19 mouse cellular contexts compared by ENCODE assay signal in genomic region chr3:55087360-55087759, GRCm38 (mm10). TPM values are rescaled to one million over a fixed set of nuclear protein-coding genes. Genes with fewer than 3 reads are reported as not detected.
DNase-seq lines count a peak whose midpoint lies in the region; ATAC-seq and TF ChIP-seq lines count a peak whose summit lies in the region.
"Had no signal": no experiment of that assay in that cellular context is flagged by ENCODE, and none has a peak within 500 bp of the region (broad histone marks: within the 10 kb centered on the region; RNA-seq: fewer than 3 reads in every experiment).

No protein-coding gene starts in this region.

- H3K27ac ChIP-seq in heart, postnatal 0 days (ENCODE audit: low read depth) = no peak overlapping the region
- H3K27ac ChIP-seq in midbrain, embryonic 14.5 days (replicated peaks; ENCODE audit: low read depth, low read length) = no peak overlapping the region
- no peak overlapping the region for H3K27ac ChIP-seq in midbrain, embryonic 15.5 days
- H3K27ac ChIP-seq in intestine, embryonic 15.5 days = no peak overlapping the region
- H3K27ac ChIP-seq: forebrain, embryonic 10.5 days; hindbrain, embryonic 15.5 days; midbrain, embryonic 13.5 days; neural tube, embryonic 15.5 days had no signal

- ATAC-seq in heart, postnatal 0 days (ENCODE audit: insufficient read depth, low read depth) = no peak
- ATAC-seq in midbrain, embryonic 14.5 days (ENCODE audit: low FRiP score, low TSS enrichment) = no peak
- ATAC-seq in midbrain, embryonic 15.5 days (replicated peaks) = no peak
- ATAC-seq in intestine, embryonic 15.5 days = no peak
- ATAC-seq: midbrain, embryonic 13.5 days had no signal

- H3K36me3 ChIP-seq in heart, postnatal 0 days (replicated peaks; ENCODE audit: control insufficient read depth, insufficient read depth, low read length) = no peaks in the 10 kb centered on the region
- no peaks in the 10 kb centered on the region for H3K36me3 ChIP-seq in midbrain, embryonic 14.5 days (ENCODE audit: control insufficient read depth, insufficient read depth, low read length)
- no peaks in the 10 kb centered on the region for H3K36me3 ChIP-seq in midbrain, embryonic 15.5 days (replicated peaks)
- no peaks in the 10 kb centered on the region for H3K36me3 ChIP-seq in intestine, embryonic 15.5 days
- H3K36me3 ChIP-seq: forebrain, embryonic 10.5 days; hindbrain, embryonic 15.5 days; midbrain, embryonic 13.5 days; neural tube, embryonic 15.5 days had no signal

- 49% methylated on average over 4 of the region's 4 CpGs for WGBS in heart, postnatal 0 days
- WGBS in midbrain, embryonic 14.5 days = 61% methylated on average over 4 of the region's 4 CpGs
- 73% methylated on average over 4 of the region's 4 CpGs for WGBS in midbrain, embryonic 15.5 days
- WGBS in intestine, embryonic 15.5 days = 62% methylated on average over 4 of the region's 4 CpGs

- no peak for DNase-seq in heart, postnatal 0 days (ENCODE audit: low spot score)
- no peak for DNase-seq in heart, postnatal 4 days
- DNase-seq in midbrain, embryonic 14.5 days = peak; percentile 34
- peak; percentile 72 for DNase-seq in MN1 (ENCODE audit: low spot score)
- peak; percentile 21 for DNase-seq in skeletal muscle tissue, adult 2 months (ENCODE audit: low read depth, low spot score)
- DNase-seq: kidney, postnatal 10 days; lung, postnatal 14 days; right cerebral cortex, postnatal 25 days; thymus, postnatal 25 days had no signal

- no peak overlapping the region for H3K4me2 ChIP-seq in heart, postnatal 0 days (ENCODE audit: low read depth, low read length)
- H3K4me2 ChIP-seq in midbrain, embryonic 14.5 days (ENCODE audit: low read length) = no peak overlapping the region
- H3K4me2 ChIP-seq in midbrain, embryonic 15.5 days = no peak overlapping the region
- H3K4me2 ChIP-seq in intestine, embryonic 15.5 days (replicated peaks) = no peak overlapping the region
- H3K4me2 ChIP-seq: heart, embryonic 11.5 days; hindbrain, embryonic 15.5 days; liver, embryonic 11.5 days; midbrain, embryonic 13.5 days; neural tube, embryonic 15.5 days had no signal

- H3K4me3 ChIP-seq in heart, postnatal 0 days (ENCODE audit: low read depth, low read length) = no peak overlapping the region
- H3K4me3 ChIP-seq in midbrain, embryonic 14.5 days (replicated peaks; ENCODE audit: low read depth, low read length) = no peak overlapping the region
- no peak overlapping the region for H3K4me3 ChIP-seq in midbrain, embryonic 15.5 days
- H3K4me3 ChIP-seq in intestine, embryonic 15.5 days (replicated peaks) = no peak overlapping the region
- H3K4me3 ChIP-seq: forebrain, embryonic 10.5 days; hindbrain, embryonic 15.5 days; midbrain, embryonic 13.5 days; neural tube, embryonic 15.5 days had no signal

- H3K27me3 ChIP-seq in heart, postnatal 0 days (ENCODE audit: control insufficient read depth, insufficient read depth, low read length) = no peaks in the 10 kb centered on the region
- no peaks in the 10 kb centered on the region for H3K27me3 ChIP-seq in midbrain, embryonic 14.5 days (ENCODE audit: control insufficient read depth, insufficient read depth, low read length)
- H3K27me3 ChIP-seq in midbrain, embryonic 15.5 days (replicated peaks) = no peaks in the 10 kb centered on the region
- H3K27me3 ChIP-seq in intestine, embryonic 15.5 days (replicated peaks) = no peaks in the 10 kb centered on the region
- H3K27me3 ChIP-seq: midbrain, embryonic 13.5 days; neural tube, embryonic 15.5 days had no signal

- TF ChIP-seq EP300 in heart, postnatal 0 days (IDR thresholded peaks at IDR 0.05; ENCODE audit: low read depth) = no peak

- no peak overlapping the region for H3K9ac ChIP-seq in heart, postnatal 0 days (replicated peaks; ENCODE audit: low read depth, low read length)
- H3K9ac ChIP-seq in midbrain, embryonic 14.5 days (replicated peaks; ENCODE audit: low read length) = no peak overlapping the region
- H3K9ac ChIP-seq in midbrain, embryonic 15.5 days = no peak overlapping the region
- no peak overlapping the region for H3K9ac ChIP-seq in intestine, embryonic 15.5 days
- H3K9ac ChIP-seq: hindbrain, embryonic 15.5 days; midbrain, embryonic 13.5 days; neural tube, embryonic 15.5 days had no signal

- 0 out of 2 replicates have a peak, but pooled peaks have one; percentile 10 for TF ChIP-seq CTCF in heart, postnatal 0 days (IDR thresholded peaks at IDR 0.05; ENCODE audit: low read depth)

- peaks cover 6% of the 10 kb centered on the region for H3K4me1 ChIP-seq in heart, postnatal 0 days (ENCODE audit: control insufficient read depth, insufficient read depth)
- no peaks in the 10 kb centered on the region; the same call in 1 of the 2 replicates for H3K4me1 ChIP-seq in midbrain, embryonic 14.5 days (ENCODE audit: control insufficient read depth, insufficient read depth, low read length)
- no peaks in the 10 kb centered on the region for H3K4me1 ChIP-seq in midbrain, embryonic 15.5 days
- no peaks in the 10 kb centered on the region for H3K4me1 ChIP-seq in intestine, embryonic 15.5 days (replicated peaks)
- H3K4me1 ChIP-seq: forebrain, embryonic 10.5 days; neural tube, embryonic 15.5 days had no signal

- no peaks in the 10 kb centered on the region for H3K9me3 ChIP-seq in heart, postnatal 0 days (replicated peaks; ENCODE audit: control insufficient read depth, low read length)
- no peaks in the 10 kb centered on the region for H3K9me3 ChIP-seq in midbrain, embryonic 14.5 days (ENCODE audit: control insufficient read depth, low read length)
- H3K9me3 ChIP-seq in midbrain, embryonic 15.5 days = no peaks in the 10 kb centered on the region
- no peaks in the 10 kb centered on the region for H3K9me3 ChIP-seq in intestine, embryonic 15.5 days
- H3K9me3 ChIP-seq: forebrain, embryonic 10.5 days; hindbrain, embryonic 15.5 days; midbrain, embryonic 13.5 days; neural tube, embryonic 15.5 days had no signal

RNA-seq across cellular contexts. Expression of gene Spg20, which starts 24.5 kb away (rescaled TPM):
- 20.7 and 22.0 TPM in 2 replicates for total RNA-seq in heart, postnatal 0 days (2014; rRNA removed; ENCODE audit: low replicate concordance)
- polyA plus RNA-seq in heart, postnatal 0 days (2015; fragmentation: Nextera tagmentation; extraction: Ambion mirVana) = 17.7 and 20.6 TPM in 2 replicates
- 10 to 100 TPM; 43.4 to 48.1 TPM for total RNA-seq in heart, postnatal 4 days (2021)
- 11.8 and 16.4 TPM in 2 replicates for polyA plus RNA-seq in midbrain, embryonic 14.5 days (2014; fragmentation: Nextera tagmentation; extraction: Ambion mirVana)
- polyA plus RNA-seq in midbrain, embryonic 15.5 days (2015; fragmentation: Nextera tagmentation; extraction: Ambion mirVana) = 15.7 and 15.8 TPM in 2 replicates
- 32.8 and 37.4 TPM in 2 replicates for polyA plus RNA-seq in intestine, embryonic 15.5 days (2015; fragmentation: Nextera tagmentation; extraction: Ambion mirVana)

RNA-seq across cellular contexts. Expression of gene Ccna1, which starts 32.1 kb away (rescaled TPM):
- 0.08 and 1.3 TPM in 2 replicates for total RNA-seq in heart, postnatal 0 days (2014; rRNA removed; ENCODE audit: low replicate concordance)
- polyA plus RNA-seq in heart, postnatal 0 days (2015; fragmentation: Nextera tagmentation; extraction: Ambion mirVana) = 0.15 and 0.29 TPM in 2 replicates
- under 1 TPM; 0.88 to 0.91 TPM for total RNA-seq in heart, postnatal 4 days (2021)
- polyA plus RNA-seq in midbrain, embryonic 14.5 days (2014; fragmentation: Nextera tagmentation; extraction: Ambion mirVana) = 1.1 and 2.2 TPM in 2 replicates
- polyA plus RNA-seq in midbrain, embryonic 15.5 days (2015; fragmentation: Nextera tagmentation; extraction: Ambion mirVana) = 2.5 TPM in 2 replicates
- polyA plus RNA-seq in intestine, embryonic 15.5 days (2015; fragmentation: Nextera tagmentation; extraction: Ambion mirVana) = 1.3 and 1.6 TPM in 2 replicates
- total RNA-seq: gastrocnemius, adult 18-20 months had no signal

RNA-seq across cellular contexts. Expression of gene Ccdc169, which starts 49.8 kb away (rescaled TPM):
- not detected in 2 replicates for total RNA-seq in heart, postnatal 0 days (2014; rRNA removed; ENCODE audit: low replicate concordance)
- polyA plus RNA-seq in heart, postnatal 0 days (2015; fragmentation: Nextera tagmentation; extraction: Ambion mirVana) = not detected in 2 replicates
- under 1 TPM in 1 of 2 experiments, not detected in 1; 0.18 TPM for total RNA-seq in heart, postnatal 4 days (2021)
- polyA plus RNA-seq in midbrain, embryonic 14.5 days (2014; fragmentation: Nextera tagmentation; extraction: Ambion mirVana) = 0.12 TPM in 1 of 2 replicates, not detected in the other
- polyA plus RNA-seq in midbrain, embryonic 15.5 days (2015; fragmentation: Nextera tagmentation; extraction: Ambion mirVana) = 0.05 and 0.08 TPM in 2 replicates
- polyA plus RNA-seq in intestine, embryonic 15.5 days (2015; fragmentation: Nextera tagmentation; extraction: Ambion mirVana) = 0.05 TPM in 1 of 2 replicates, not detected in the other
- total RNA-seq: gastrocnemius, adult 18-20 months had no signal
- polyA plus RNA-seq: forebrain, embryonic 10.5 days; heart, embryonic 11.5 days; liver, embryonic 11.5 days; neural tube, embryonic 15.5 days; stomach, embryonic 14.5 days had no signal

Comparison
In these comparisons a context has a peak if more than half of its experiments do, and no peak if none do; other contexts are left out.
1. DNase-seq: peak in midbrain, embryonic 14.5 days (single experiment), MN1 (single experiment) and skeletal muscle tissue, adult 2 months (single experiment); none in heart, postnatal 0 days (single experiment) and heart, postnatal 4 days (single experiment).